Mouse (Mus musculus) ES-E14 (cell line): Measurements from ENCODE around the gene Epha8. TPM values are rescaled to one million over a fixed set of nuclear protein-coding genes. Genes with fewer than 3 reads are reported as not detected.

Experiments used
- DNase-seq: peaks from one replicate; pipeline ENCODE4 v3.0.0-alpha.2; 2013; ENCODE audit warnings: low read depth, low spot score
- H3K27ac ChIP-seq: 2 replicates; pipeline ENCODE4 v1.5.1; 2012; ENCODE audit warnings: low read depth, mild to moderate bottlenecking, low read length, moderate library complexity, mixed read lengths; ENCODE audit not compliant: poor library complexity, insufficient read depth, severe bottlenecking
- H3K36me3 ChIP-seq: 2 replicates; pipeline ENCODE4 v1.6.1; 2012; ENCODE audit warnings: mild to moderate bottlenecking, low read length, moderate library complexity, mixed read lengths; ENCODE audit not compliant: control insufficient read depth, poor library complexity, insufficient read depth, severe bottlenecking
- H3K4me1 ChIP-seq, 2 experiments: fragments of 150-350 bp in 1 of 2; sonication (generic) in 1 of 2; 2 replicates each; pipeline ENCODE4 v1.6.1; 2012; ENCODE audit warnings: low read length in 2 of 2, mild to moderate bottlenecking in 1 of 2, mixed read lengths in 1 of 2; ENCODE audit not compliant: control insufficient read depth in 2 of 2, insufficient read depth in 2 of 2, poor library complexity in 1 of 2
- H3K4me3 ChIP-seq, 2 experiments: fragments of 150-350 bp in 1 of 2; sonication (generic) in 1 of 2; 2 replicates each; pipeline ENCODE4 v1.5.1; 2012; ENCODE audit warnings: low read length in 2 of 2, low read depth in 1 of 2, mild to moderate bottlenecking in 1 of 2, mixed read lengths in 1 of 2; ENCODE audit not compliant: insufficient read depth in 1 of 2, poor library complexity in 1 of 2, severe bottlenecking in 1 of 2
- H3K9ac ChIP-seq: 2 replicates; pipeline ENCODE4 v1.6.1; 2012; ENCODE audit warnings: low read depth, mild to moderate bottlenecking, low read length, mixed read lengths; ENCODE audit not compliant: poor library complexity, insufficient read depth, severe bottlenecking
- H3K9me3 ChIP-seq: fragments of 150-350 bp; sonication (generic); 2 replicates; pipeline ENCODE4 v1.6.1; 2012; ENCODE audit warnings: low read depth, mild to moderate bottlenecking, low read length; ENCODE audit not compliant: control insufficient read depth, insufficient read depth
- CHD2 ChIP-seq: IDR thresholded peaks from 2 replicates; pipeline ENCODE4 v1.6.1; 2014; ENCODE audit warnings: mild to moderate bottlenecking, low read depth, low read length, inconsistent platforms
- HCFC1 ChIP-seq: IDR thresholded peaks from 2 replicates; pipeline ENCODE4 v1.6.1; 2012; ENCODE audit warnings: low read length, inconsistent platforms, borderline replicate concordance; ENCODE audit not compliant: insufficient read depth
- MAFK ChIP-seq: IDR thresholded peaks from 2 replicates; pipeline ENCODE4 v1.6.1; 2014; ENCODE audit warnings: mild to moderate bottlenecking, low read depth, low read length, inconsistent platforms; ENCODE audit not compliant: insufficient read depth
- ZC3H11A ChIP-seq: IDR thresholded peaks from 2 replicates; pipeline ENCODE4 v1.6.1; 2012; ENCODE audit warnings: low read depth, mild to moderate bottlenecking, inconsistent platforms, low read length, borderline replicate concordance
- ZNF384 ChIP-seq: IDR thresholded peaks from 2 replicates; pipeline ENCODE4 v1.6.1; 2012; ENCODE audit warnings: low read depth, low read length, inconsistent platforms
- in situ Hi-C, 2 experiments: fragments of 600-800 bp; cut with MboI; formaldehyde crosslinking; loops; one replicate each; pipeline ENCODE4 v1.15.1; 2025; ENCODE audit warnings: low sequenced_read_pairs in 2 of 2, inconsistent platforms in 1 of 2; ENCODE audit not compliant: unreplicated experiment in 2 of 2
- total RNA-seq: library from RNA; depleted of rRNA; stranded (reverse); fragments of 300-350 nt; gene quantifications from 2 replicates; pipeline ENCODE4 v1.2.3, GENCODE M21; 2012; rRNA removed

Epha8 gene
- total RNA-seq: 1.0 and 1.5 TPM in 2 replicates

DNA sequence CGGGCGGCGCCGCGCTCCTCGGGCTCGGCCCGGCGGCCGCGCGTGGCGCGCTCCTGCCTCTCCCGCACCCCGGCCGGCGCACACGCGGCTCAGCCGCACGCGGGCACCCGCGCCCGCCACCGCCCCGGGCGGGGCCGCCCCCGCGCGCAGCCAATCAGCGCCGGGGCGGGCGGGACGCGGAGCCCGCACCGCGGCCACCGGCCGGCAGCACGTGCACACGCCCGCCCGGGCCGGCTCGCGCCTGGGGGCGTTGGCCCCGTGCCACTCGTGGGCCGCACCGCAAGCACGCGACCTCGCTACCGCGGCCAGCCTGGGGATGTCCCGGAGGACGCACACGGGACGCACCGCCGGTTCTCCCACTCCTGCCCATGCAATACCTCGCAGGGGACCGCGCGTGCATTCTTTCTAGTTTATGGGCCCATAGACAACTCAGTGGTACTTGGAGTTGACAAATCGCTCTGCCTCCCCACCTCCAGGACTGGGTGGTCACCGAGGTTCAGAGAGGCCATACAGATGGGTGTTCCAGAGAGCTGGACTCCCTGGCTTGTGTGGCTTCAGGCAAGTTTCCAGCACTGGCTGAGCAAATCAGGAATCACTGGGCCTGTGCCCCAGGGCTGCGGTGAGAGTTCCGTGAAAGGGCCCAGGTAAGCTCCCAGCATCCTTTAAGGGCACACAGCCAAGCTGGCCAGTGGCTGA is at the start of gene Epha8:
Gene Epha8, minus strand, starts transcription at position 66 of the 696 bp plus-strand sequence.
- Histone ChIP-seq H3K27ac (no peak within 1 kb of the TSS), H3K9ac (peak within 1 kb of the TSS; percentile 60), H3K4me1 (peaks cover 0 to 5% of the 10 kb centered on the region in 2 experiments; a peak in 1 of 4 replicates), H3K9me3 (no peaks in the 10 kb centered on the region), H3K4me3 (peak within 1 kb of the TSS; percentile 59 to 65), H3K36me3 (no peaks in the 10 kb centered on the region)
- TF ChIP-seq CHD2: no peak
- no peak for TF ChIP-seq HCFC1
- TF ChIP-seq ZNF384: no peak
- no peak for TF ChIP-seq ZC3H11A
- TF ChIP-seq MAFK: no peak
- in situ Hi-C loops: no loop called here
- DNase-seq: no peak

DNA sequence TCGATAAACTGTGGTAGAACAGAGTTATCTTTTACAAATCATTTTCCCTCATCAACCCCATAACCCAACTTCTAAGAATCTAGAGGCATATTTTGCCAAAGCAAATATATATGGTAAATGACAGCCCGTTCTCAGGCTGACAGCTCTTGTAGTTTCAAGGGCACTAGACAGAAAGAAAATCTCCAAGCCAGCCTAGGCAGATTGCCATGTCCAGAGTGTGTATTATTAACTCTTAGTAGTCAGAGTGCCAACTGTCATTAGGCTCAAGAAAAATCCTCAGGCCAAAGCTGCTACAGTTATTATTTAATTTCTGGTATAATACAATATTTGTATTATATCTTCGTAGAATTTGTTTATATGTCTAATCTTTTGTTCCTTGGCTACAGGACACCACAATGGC is 45.2 kb upstream of the Epha8 start:
- H3K36me3 ChIP-seq: peaks cover 11% of the 10 kb centered on the region
- H3K9ac ChIP-seq: no peak overlapping the region
- TF ChIP-seq MAFK (no peak), ZC3H11A (no peak), CHD2 (no peak), HCFC1 (no peak), ZNF384 (no peak)
- H3K27ac ChIP-seq: no peak overlapping the region
- no peaks in the 10 kb centered on the region for H3K4me1 ChIP-seq
- no peak overlapping the region for H3K4me3 ChIP-seq
- in situ Hi-C loops: no loop called here
- H3K9me3 ChIP-seq: no peaks in the 10 kb centered on the region
- DNase-seq: no peak

- DNase-seq: no peak
- no peaks in the 10 kb centered on the region for H3K4me1 ChIP-seq
- no peak overlapping the region for H3K4me3 ChIP-seq
- H3K36me3 ChIP-seq: peaks cover 11% of the 10 kb centered on the region
- H3K9ac ChIP-seq: no peak overlapping the region
- TF ChIP-seq CHD2 (no peak), ZC3H11A (no peak), MAFK (no peak), HCFC1 (no peak), ZNF384 (no peak)
- in situ Hi-C loops: no loop called here
- H3K9me3 ChIP-seq: no peaks in the 10 kb centered on the region
- H3K27ac ChIP-seq: no peak overlapping the region
Measured at GRCm38 (mm10) chr4:137001020-137001419, 44.4 kb upstream of the Epha8 start.

- Histone ChIP-seq H3K36me3 (peaks cover 30% of the 10 kb centered on the region), H3K4me1 (peaks cover 0 to 4% of the 10 kb centered on the region in 2 experiments; a peak in 1 of 4 replicates), H3K4me3 (no peak overlapping the region), H3K27ac (no peak overlapping the region), H3K9me3 (no peaks in the 10 kb centered on the region), H3K9ac (no peak overlapping the region)
- in situ Hi-C loops: no loop called here
- TF ChIP-seq ZC3H11A (no peak), HCFC1 (no peak), CHD2 (no peak), MAFK (no peak), ZNF384 (no peak)
- no peak for DNase-seq
Measured at GRCm38 (mm10) chr4:136998371-136998770, 41.8 kb upstream of the Epha8 start.
